9 mouse cellular contexts compared by ENCODE assay signal in genomic region chr16:55321542-55322514, GRCm38 (mm10). TPM values are rescaled to one million over a fixed set of nuclear protein-coding genes. Genes with fewer than 3 reads are reported as not detected.
A peak's percentile ranks its signal among the peaks of the same experiment; 100 is the strongest.
DNase-seq lines count a peak whose midpoint lies in the region; ATAC-seq lines count a peak whose summit lies in the region.
"Had no signal": no experiment of that assay in that cellular context is flagged by ENCODE, and none has a peak within 500 bp of the region (broad histone marks: within the 10 kb centered on the region; RNA-seq: fewer than 3 reads in every experiment).

No protein-coding gene starts in this region.

- no peak overlapping the region for H3K27ac ChIP-seq in midbrain, embryonic 16.5 days (ENCODE audit: low read length)
- H3K27ac ChIP-seq: limb, embryonic 12.5 days had no signal

- ATAC-seq in cerebellum, adult (ENCODE audit: insufficient number of reproducible peaks, low FRiP score, low TSS enrichment), result no peak
- ATAC-seq in frontal cortex, adult (ENCODE audit: low TSS enrichment), result peak; percentile 100
- peak; percentile 90 for ATAC-seq in midbrain, embryonic 16.5 days
- ATAC-seq in CD4-positive, CD25-positive, alpha-beta regulatory T cell, adult 4 months, result no peak

- H3K4me3 ChIP-seq in midbrain, embryonic 16.5 days (ENCODE audit: low read depth, low read length), result no peak overlapping the region
- H3K4me3 ChIP-seq: limb, embryonic 12.5 days had no signal

- no peak overlapping the region for H3K9ac ChIP-seq in midbrain, embryonic 16.5 days (ENCODE audit: low read depth, low read length)
- H3K9ac ChIP-seq: limb, embryonic 12.5 days had no signal

- H3K4me2 ChIP-seq in midbrain, embryonic 16.5 days (ENCODE audit: low read length), result no peak overlapping the region
- H3K4me2 ChIP-seq: limb, embryonic 12.5 days had no signal

- no peaks in the 10 kb centered on the region for H3K36me3 ChIP-seq in midbrain, embryonic 16.5 days (ENCODE audit: control insufficient read depth, insufficient read depth, low read length)
- H3K36me3 ChIP-seq: limb, embryonic 12.5 days had no signal

- WGBS in midbrain, embryonic 16.5 days, result 39% methylated on average over 7 of the region's 8 CpGs

- H3K27me3 ChIP-seq in midbrain, embryonic 16.5 days (ENCODE audit: control insufficient read depth, insufficient read depth, low read depth, low read length), result no peaks in the 10 kb centered on the region
- H3K27me3 ChIP-seq: limb, embryonic 12.5 days had no signal

- DNase-seq in cerebellum, postnatal 14 days, result peak; percentile 6 to 10
- DNase-seq in left cerebral cortex, adult 11 months (ENCODE audit: low spot score), result peak; percentile 56
- DNase-seq in heart, adult 18-20 months, result no peak
- DNase-seq in gastrocnemius, adult 18-20 months (ENCODE audit: low spot score), result no peak

- no peaks in the 10 kb centered on the region for H3K9me3 ChIP-seq in midbrain, embryonic 16.5 days (replicated peaks; ENCODE audit: control insufficient read depth, low read length, poor library complexity, severe bottlenecking)
- H3K9me3 ChIP-seq: limb, embryonic 12.5 days had no signal

- no peaks in the 10 kb centered on the region; the same call in 1 of the 2 replicates for H3K4me1 ChIP-seq in midbrain, embryonic 16.5 days (ENCODE audit: control insufficient read depth, insufficient read depth, low read length)

RNA-seq across cellular contexts. Expression of gene Zpld1, which starts 24.0 kb away (rescaled TPM):
- polyA plus RNA-seq in midbrain, embryonic 16.5 days (2015; fragmentation: Nextera tagmentation; extraction: Ambion mirVana), result 0.35 and 0.75 TPM in 2 replicates
- not detected for polyA plus RNA-seq in CD4-positive, CD25-positive, alpha-beta regulatory T cell, adult 4 months (2017; shearing (Covaris generic))
- not detected for total RNA-seq in heart, adult 18-20 months (2021)
- total RNA-seq in gastrocnemius, adult 18-20 months (2021), result not detected

Comparison
In these comparisons a context has a peak if more than half of its experiments do, and no peak if none do; other contexts are left out.
1. DNase-seq: peak in cerebellum, postnatal 14 days (2 of 2) and left cerebral cortex, adult 11 months (single experiment); none in heart, adult 18-20 months (0 of 2) and gastrocnemius, adult 18-20 months (single experiment).
2. ATAC-seq: peak in frontal cortex, adult (single experiment) and midbrain, embryonic 16.5 days (single experiment); none in cerebellum, adult (single experiment) and CD4-positive, CD25-positive, alpha-beta regulatory T cell, adult 4 months (single experiment).